Mouse (Mus musculus) midbrain, embryonic 14.5 days (tissue): ENCODE results near the gene Zfp414. TPM values are rescaled to one million over a fixed set of nuclear protein-coding genes. Genes with fewer than 3 reads are reported as not detected.
A peak's percentile ranks its signal among the peaks of the same experiment; 100 is the strongest.

Source experiments
- ATAC-seq: fragments of 200-750 bp; cut with Nextera tagmentation; 2 replicates; pipeline ENCODE4 v1.8.0; 2017; ENCODE audit warnings: moderate number of reproducible peaks, moderate library complexity; ENCODE audit not compliant: low FRiP score, low TSS enrichment
- DNase-seq: peaks from one replicate; pipeline ENCODE4 v3.0.0-alpha.2; 2015
- H3K27ac ChIP-seq: fragments of 300-500 bp; sonication (generic); replicated peaks from 2 replicates; pipeline ENCODE4 v1.5.1; 2014; ENCODE audit warnings: mild to moderate bottlenecking, low read depth, low read length, moderate library complexity
- H3K27me3 ChIP-seq: fragments of 300-500 bp; sonication (generic); 2 replicates; pipeline ENCODE4 v1.6.1; 2014; ENCODE audit warnings: low read length, control low read depth, mixed read lengths; ENCODE audit not compliant: control insufficient read depth, insufficient read depth
- H3K36me3 ChIP-seq: fragments of 300-500 bp; sonication (generic); 2 replicates; pipeline ENCODE4 v1.6.1; 2014; ENCODE audit warnings: low read length, control low read depth; ENCODE audit not compliant: control insufficient read depth, insufficient read depth
- H3K4me1 ChIP-seq: fragments of 300-500 bp; sonication (generic); 2 replicates; pipeline ENCODE4 v1.6.1; 2014; ENCODE audit warnings: mild to moderate bottlenecking, antibody characterized with exemption, low read length, control low read depth; ENCODE audit not compliant: control insufficient read depth, insufficient read depth
- H3K4me2 ChIP-seq: fragments of 300-500 bp; sonication (generic); 2 replicates; pipeline ENCODE4 v1.6.1; 2014; ENCODE audit warnings: mild to moderate bottlenecking, low read length, moderate library complexity
- H3K4me3 ChIP-seq: fragments of 300-500 bp; sonication (generic); replicated peaks from 2 replicates; pipeline ENCODE4 v1.5.1; 2014; ENCODE audit warnings: low read depth, low read length
- H3K9ac ChIP-seq: fragments of 300-500 bp; sonication (generic); replicated peaks from 2 replicates; pipeline ENCODE4 v1.6.1; 2014; ENCODE audit warnings: mild to moderate bottlenecking, low read length, moderate library complexity
- H3K9me3 ChIP-seq: fragments of 300-500 bp; sonication (generic); 2 replicates; pipeline ENCODE4 v1.6.1; 2016; ENCODE audit warnings: low read length, control low read depth, mixed read lengths; ENCODE audit not compliant: control insufficient read depth
- WGBS: fragments of 180-500 bp; shearing (Covaris S2); extraction: QIAGEN DNeasy Blood & Tissue Kit; methylation state at CpG from one replicate; pipeline ENCODE4 v1.1.7; 2014; 5-methylcytosine and 5-hydroxymethylcytosine counted together
- polyA plus RNA-seq: library from polyadenylated mRNA; unstranded; fragments of >200 nt; fragmentation: Nextera tagmentation; extraction: Ambion mirVana; gene quantifications from 2 replicates; pipeline ENCODE4 v1.2.1, GENCODE M21; 2014

Gene Zfp414
- polyA plus RNA-seq = 91.4 and 115 TPM in 2 replicates

- no peaks in the 10 kb centered on the region for H3K27me3 ChIP-seq
- peak within 1 kb of the TSS; percentile 96 for H3K27ac ChIP-seq
- no peaks in the 10 kb centered on the region for H3K9me3 ChIP-seq
- 3% methylated on average over 35 of the region's 35 CpGs for WGBS
- peak within 1 kb of the TSS; percentile 61 for H3K4me2 ChIP-seq
- H3K4me1 ChIP-seq = peaks cover 16% of the 10 kb centered on the region
- H3K4me3 ChIP-seq = peak within 1 kb of the TSS; percentile 50
- DNase-seq (peak; percentile 98), ATAC-seq (peak; percentile 94)
- H3K9ac ChIP-seq = peak within 1 kb of the TSS; percentile 72
- H3K36me3 ChIP-seq = peaks cover 24% of the 10 kb centered on the region
Measured at GRCm38 (mm10) chr17:33628621-33629486, at the start of gene Zfp414. Zfp414 (plus strand) TSS chr17:33629090.

DNA sequence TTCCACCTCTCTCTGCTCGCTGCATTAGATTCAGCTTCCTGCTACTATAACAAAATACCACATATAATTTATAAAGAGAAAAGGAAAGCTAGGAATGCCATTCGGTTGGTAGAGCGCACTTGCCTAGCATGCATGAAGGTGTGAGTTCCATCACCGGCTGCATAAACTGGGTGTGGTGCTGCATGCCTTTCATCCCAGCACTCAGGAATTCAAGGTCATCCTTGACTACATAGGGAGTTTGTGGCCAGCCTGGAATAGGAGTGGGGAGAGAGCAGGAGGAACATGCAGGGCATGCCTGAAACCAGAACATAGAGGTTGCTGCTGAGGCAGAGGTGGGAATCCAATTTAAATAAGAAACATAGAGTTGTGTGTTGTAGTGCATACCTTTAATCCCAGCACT, 44.8 kb upstream of the Zfp414 start:
- Histone ChIP-seq H3K4me3 (no peak overlapping the region), H3K36me3 (no peaks in the 10 kb centered on the region), H3K27me3 (no peaks in the 10 kb centered on the region), H3K9ac (no peak overlapping the region), H3K4me1 (no peaks in the 10 kb centered on the region), H3K9me3 (no peaks in the 10 kb centered on the region), H3K4me2 (no peak overlapping the region), H3K27ac (no peak overlapping the region)
- DNase-seq (no peak), ATAC-seq (no peak)
- 90% methylated on average over 4 of the region's 4 CpGs for WGBS

GRCm38 (mm10) chr17:33586011-33586410, 42.9 kb upstream of the Zfp414 start:
- ATAC-seq = no peak
- no peak overlapping the region for H3K4me2 ChIP-seq

GRCm38 (mm10) chr17:33597271-33597670, 31.6 kb upstream of the Zfp414 start:
- Histone ChIP-seq H3K27ac (no peak overlapping the region), H3K9me3 (0 out of 2 replicates have a peak, but pooled peaks cover 10% of the 10 kb centered on the region), H3K36me3 (no peaks in the 10 kb centered on the region), H3K4me2 (no peak overlapping the region), H3K9ac (no peak overlapping the region), H3K4me3 (no peak overlapping the region), H3K4me1 (no peaks in the 10 kb centered on the region), H3K27me3 (no peaks in the 10 kb centered on the region)
- DNase-seq = no peak
- ATAC-seq = no peak

More at GRCm38 (mm10) chr17:33586011-33586410, 42.9 kb upstream of the Zfp414 start:
- Histone ChIP-seq H3K4me3 (no peak overlapping the region), H3K9me3 (no peaks in the 10 kb centered on the region), H3K27ac (no peak overlapping the region), H3K36me3 (no peaks in the 10 kb centered on the region), H3K4me1 (no peaks in the 10 kb centered on the region), H3K27me3 (no peaks in the 10 kb centered on the region), H3K9ac (no peak overlapping the region)
- no peak for DNase-seq
- WGBS = 69% methylated on average over 17 of the region's 17 CpGs

DNA sequence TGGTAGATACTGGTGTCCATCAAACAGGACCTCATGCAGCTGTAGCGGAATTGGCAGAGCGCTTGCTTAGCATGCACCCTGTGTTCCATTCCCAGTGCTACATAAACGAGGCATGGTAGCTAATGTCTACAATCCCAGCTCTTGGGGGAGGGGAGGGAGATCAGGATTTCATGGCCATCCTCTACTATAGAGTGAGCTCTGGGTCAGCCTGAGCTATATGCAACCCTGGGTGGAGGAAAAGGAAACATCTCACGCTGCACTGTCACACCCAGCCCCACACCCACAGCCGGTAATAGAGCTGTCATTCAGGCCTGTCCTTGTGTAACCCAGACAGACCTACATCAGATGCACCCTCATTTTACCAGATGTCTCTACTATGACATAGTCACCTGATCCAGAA, 30.4 kb upstream of the Zfp414 start:
- no peak overlapping the region for H3K4me3 ChIP-seq
- H3K27me3 ChIP-seq = no peaks in the 10 kb centered on the region
- H3K4me2 ChIP-seq = no peak overlapping the region
- 94% methylated on average over 5 of the region's 5 CpGs for WGBS
- DNase-seq (no peak), ATAC-seq (no peak)
- no peak overlapping the region for H3K9ac ChIP-seq
- H3K27ac ChIP-seq = no peak overlapping the region
- H3K9me3 ChIP-seq = 0 out of 2 replicates have a peak, but pooled peaks cover 10% of the 10 kb centered on the region
- no peaks in the 10 kb centered on the region for H3K4me1 ChIP-seq
- no peaks in the 10 kb centered on the region for H3K36me3 ChIP-seq

DNA sequence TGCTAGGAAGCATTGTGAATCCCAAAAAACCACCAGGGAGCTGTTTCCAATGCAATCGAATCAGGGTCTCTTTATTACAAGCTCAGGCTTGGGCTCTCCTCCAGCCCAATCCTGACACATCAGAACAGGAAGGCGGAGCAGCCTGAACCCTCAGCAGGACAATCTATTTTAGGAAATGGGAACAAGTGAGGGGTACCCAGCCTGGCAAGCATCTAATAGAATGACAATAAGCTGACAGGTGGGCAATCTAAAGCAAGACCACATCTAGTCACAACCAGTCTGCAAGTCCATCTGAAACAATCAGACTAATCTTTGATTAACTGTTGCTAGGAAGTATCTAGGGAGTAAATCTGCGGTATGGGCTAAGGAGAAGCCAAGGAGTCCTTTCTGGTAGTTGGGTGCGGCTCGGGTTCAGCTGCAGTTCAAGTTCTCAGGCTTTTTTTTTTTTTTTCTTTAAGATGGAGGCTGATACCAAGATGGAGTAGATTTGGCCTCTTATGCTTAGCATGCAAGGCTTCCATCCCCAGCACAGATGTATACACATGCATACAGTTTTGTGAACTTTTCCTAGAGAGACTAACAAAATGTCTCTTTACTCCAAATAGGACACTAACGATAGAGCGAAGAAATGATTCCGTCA, 28.9 kb upstream of the Zfp414 start:
- DNase-seq (no peak), ATAC-seq (no peak)
- Histone ChIP-seq H3K4me1 (no peaks in the 10 kb centered on the region), H3K9ac (no peak overlapping the region), H3K4me3 (no peak overlapping the region), H3K9me3 (0 out of 2 replicates have a peak, but pooled peaks cover 10% of the 10 kb centered on the region), H3K4me2 (no peak overlapping the region), H3K27ac (no peak overlapping the region), H3K27me3 (no peaks in the 10 kb centered on the region), H3K36me3 (no peaks in the 10 kb centered on the region)
- 91% methylated on average over 8 of the region's 8 CpGs for WGBS

DNA sequence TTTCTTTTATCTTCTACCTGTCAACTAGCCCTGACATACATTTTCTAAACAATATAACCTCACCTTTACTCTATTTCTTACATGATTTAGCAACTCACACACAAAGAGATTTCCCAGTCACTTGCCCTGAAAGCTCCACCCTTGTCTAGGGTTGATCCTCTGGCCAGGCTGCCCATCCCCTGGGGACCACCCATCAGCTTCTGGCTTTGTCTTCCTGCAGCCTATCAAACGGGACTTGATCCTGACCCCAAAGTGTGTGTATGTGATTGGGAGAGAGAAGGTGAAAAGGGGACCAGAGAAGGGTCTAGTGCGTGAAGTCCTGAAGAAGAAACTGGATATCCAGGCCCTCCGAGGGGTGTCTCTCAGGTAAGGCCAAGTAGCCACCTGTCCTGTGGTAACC, 28.1 kb upstream of the Zfp414 start:
- H3K4me3 ChIP-seq = no peak overlapping the region
- no peaks in the 10 kb centered on the region for H3K4me1 ChIP-seq
- H3K27me3 ChIP-seq = no peaks in the 10 kb centered on the region
- ATAC-seq = no peak
- no peak for DNase-seq
- 79% methylated on average over 3 of the region's 3 CpGs for WGBS
- H3K4me2 ChIP-seq = no peak overlapping the region
- H3K9me3 ChIP-seq = 0 out of 2 replicates have a peak, but pooled peaks cover 10% of the 10 kb centered on the region
- H3K9ac ChIP-seq = no peak overlapping the region
- no peak overlapping the region for H3K27ac ChIP-seq
- no peaks in the 10 kb centered on the region for H3K36me3 ChIP-seq

- H3K36me3 ChIP-seq = no peaks in the 10 kb centered on the region
- H3K9ac ChIP-seq = no peak overlapping the region
- 84% methylated on average over 12 of the region's 12 CpGs for WGBS
- H3K9me3 ChIP-seq = 0 out of 2 replicates have a peak, but pooled peaks cover 10% of the 10 kb centered on the region
- no peak overlapping the region for H3K4me3 ChIP-seq
- no peaks in the 10 kb centered on the region for H3K27me3 ChIP-seq
- DNase-seq = no peak
- no peak overlapping the region for H3K4me2 ChIP-seq
- no peak for ATAC-seq
- H3K27ac ChIP-seq = no peak overlapping the region
- H3K4me1 ChIP-seq = no peaks in the 10 kb centered on the region
Measured at GRCm38 (mm10) chr17:33601947-33602346, 26.9 kb upstream of the Zfp414 start.
